Mouse (Mus musculus) liver, embryonic 16.5 days (tissue): ENCODE results near the gene Snrpe. TPM values are rescaled to one million over a fixed set of nuclear protein-coding genes. Genes with fewer than 3 reads are reported as not detected.

Experiments used
- ATAC-seq: fragments of 200-750 bp; cut with Nextera tagmentation; 2 replicates; pipeline ENCODE4 v1.8.0; 2017; ENCODE audit warnings: low read depth, mild to moderate bottlenecking, moderate number of reproducible peaks, moderate library complexity
- H3K27ac ChIP-seq: fragments of 300-500 bp; sonication (generic); 2 replicates; pipeline ENCODE4 v1.5.1; 2014; ENCODE audit warnings: mild to moderate bottlenecking, low read length
- H3K27me3 ChIP-seq: fragments of 300-500 bp; sonication (generic); 2 replicates; pipeline ENCODE4 v1.6.1; 2014; ENCODE audit warnings: low read depth, low read length, mixed read lengths; ENCODE audit not compliant: control insufficient read depth, insufficient read depth
- H3K36me3 ChIP-seq: fragments of 300-500 bp; sonication (generic); 2 replicates; pipeline ENCODE4 v1.6.1; 2014; ENCODE audit warnings: mild to moderate bottlenecking; ENCODE audit not compliant: control insufficient read depth, insufficient read depth
- H3K4me1 ChIP-seq: fragments of 300-500 bp; sonication (generic); 2 replicates; pipeline ENCODE4 v1.6.1; 2014; ENCODE audit warnings: low read depth, low read length, mixed read lengths; ENCODE audit not compliant: control insufficient read depth
- H3K4me2 ChIP-seq: fragments of 300-500 bp; sonication (generic); 2 replicates; pipeline ENCODE4 v1.6.1; 2014; ENCODE audit warnings: low read depth, low read length, mixed read lengths
- H3K4me3 ChIP-seq: fragments of 300-500 bp; sonication (generic); 2 replicates; pipeline ENCODE4 v1.5.1; 2014; ENCODE audit warnings: low read depth, mild to moderate bottlenecking, low read length
- H3K9ac ChIP-seq: fragments of 300-500 bp; sonication (generic); 2 replicates; pipeline ENCODE4 v1.6.1; 2014; ENCODE audit warnings: low read depth, low read length
- H3K9me3 ChIP-seq: fragments of 300-500 bp; sonication (generic); replicated peaks from 2 replicates; pipeline ENCODE4 v1.6.1; 2016; ENCODE audit warnings: low read length; ENCODE audit not compliant: control insufficient read depth
- WGBS: fragments of 180-500 bp; shearing (Covaris S2); extraction: QIAGEN DNeasy Blood & Tissue Kit; methylation state at CpG from one replicate; pipeline ENCODE4 v1.1.7; 2014; ENCODE audit not compliant: insufficient replicate concordance; 5-methylcytosine and 5-hydroxymethylcytosine counted together
- polyA plus RNA-seq: library from polyadenylated mRNA; unstranded; fragments of >200 nt; fragmentation: Nextera tagmentation; extraction: Ambion mirVana; gene quantifications from 2 replicates; pipeline ENCODE4 v1.2.1, GENCODE M21; 2015

The Snrpe gene
- polyA plus RNA-seq, 1 experiment from 2014 or later: 275 TPM

DNA sequence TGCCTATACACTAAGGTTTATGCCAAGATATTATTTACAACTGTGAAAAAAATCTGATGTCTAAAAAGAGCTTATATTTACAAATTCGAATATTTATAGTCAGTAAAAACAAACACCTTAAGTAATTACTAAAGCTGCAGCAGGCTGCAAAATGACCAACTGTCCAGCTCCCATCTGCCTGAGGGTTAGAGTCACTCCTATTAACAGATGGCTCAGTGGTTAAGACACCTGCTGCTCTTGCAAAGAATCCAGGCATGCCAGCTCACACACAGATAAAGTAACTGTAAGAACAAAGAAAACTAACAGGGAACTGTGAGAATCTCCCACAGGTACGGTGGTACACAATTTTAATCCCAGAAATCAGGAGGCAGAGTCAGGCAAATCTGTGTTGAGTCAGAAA lies 15.0 kb upstream of the Snrpe start:
- H3K27me3 ChIP-seq: no peaks in the 10 kb centered on the region
- no peak overlapping the region for H3K27ac ChIP-seq
- H3K4me2 ChIP-seq: no peak overlapping the region
- no peaks in the 10 kb centered on the region for H3K9me3 ChIP-seq
- H3K4me1 ChIP-seq: no peaks in the 10 kb centered on the region
- no peak for ATAC-seq
- no peak overlapping the region for H3K9ac ChIP-seq
- WGBS: 65% methylated on average over 2 of the region's 2 CpGs
- H3K36me3 ChIP-seq: peaks cover 61% of the 10 kb centered on the region
- no peak overlapping the region for H3K4me3 ChIP-seq

DNA sequence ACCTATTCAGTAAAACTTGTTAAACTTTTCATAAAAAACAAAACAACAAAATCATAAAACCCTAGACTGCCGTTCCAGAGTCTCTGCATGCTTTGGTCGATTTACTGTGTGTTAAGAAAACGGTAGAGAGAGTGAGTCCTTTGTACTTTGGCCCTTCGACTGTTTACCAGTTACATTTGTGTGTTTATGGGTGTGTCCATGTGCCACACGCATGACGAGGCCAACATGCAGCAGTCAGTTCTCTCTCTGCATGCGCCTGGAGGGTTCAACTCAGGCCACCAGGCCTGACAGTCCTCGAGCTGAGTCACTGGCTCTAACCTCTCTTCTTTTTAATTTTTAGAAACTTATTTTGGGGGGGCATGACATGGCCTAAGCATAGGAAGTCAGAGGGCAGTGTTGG lies 8.2 kb upstream of the Snrpe start:
- Histone ChIP-seq H3K4me1 (peaks cover 17% of the 10 kb centered on the region), H3K4me2 (no peak overlapping the region), H3K36me3 (peaks cover 19% of the 10 kb centered on the region), H3K9me3 (no peaks in the 10 kb centered on the region), H3K4me3 (no peak overlapping the region), H3K27me3 (no peaks in the 10 kb centered on the region), H3K27ac (no peak overlapping the region), H3K9ac (no peak overlapping the region)
- WGBS: 47% methylated on average over 8 of the region's 8 CpGs
- peak; percentile 86 for ATAC-seq

DNA sequence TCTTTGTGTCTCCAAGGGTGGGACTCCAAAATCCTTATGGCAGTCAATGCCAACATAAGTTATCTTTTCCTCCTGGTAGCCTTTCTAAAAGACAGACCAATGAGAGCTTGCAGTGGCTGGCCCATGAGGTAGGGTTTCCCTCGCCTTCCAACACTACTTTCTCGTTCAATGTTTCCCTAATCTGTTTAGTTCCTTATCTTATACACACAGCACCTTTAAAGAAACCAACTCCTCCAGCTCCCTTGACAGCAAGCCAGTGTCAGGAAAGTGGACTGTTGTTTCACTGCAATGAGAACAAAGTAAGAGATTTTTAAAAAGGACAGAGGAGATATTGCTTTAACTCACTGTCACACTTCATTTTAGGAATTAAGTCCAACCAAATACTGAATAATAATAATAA lies 7.8 kb upstream of the Snrpe start:
- WGBS: 15% methylated on average over 2 of the region's 2 CpGs
- Histone ChIP-seq H3K4me2 (no peak overlapping the region), H3K36me3 (peaks cover 15% of the 10 kb centered on the region), H3K4me3 (no peak overlapping the region), H3K4me1 (peaks cover 17% of the 10 kb centered on the region), H3K9ac (no peak overlapping the region), H3K27me3 (no peaks in the 10 kb centered on the region), H3K9me3 (no peaks in the 10 kb centered on the region), H3K27ac (peak overlapping the region; percentile 60)
- ATAC-seq: peak; percentile 50

DNA sequence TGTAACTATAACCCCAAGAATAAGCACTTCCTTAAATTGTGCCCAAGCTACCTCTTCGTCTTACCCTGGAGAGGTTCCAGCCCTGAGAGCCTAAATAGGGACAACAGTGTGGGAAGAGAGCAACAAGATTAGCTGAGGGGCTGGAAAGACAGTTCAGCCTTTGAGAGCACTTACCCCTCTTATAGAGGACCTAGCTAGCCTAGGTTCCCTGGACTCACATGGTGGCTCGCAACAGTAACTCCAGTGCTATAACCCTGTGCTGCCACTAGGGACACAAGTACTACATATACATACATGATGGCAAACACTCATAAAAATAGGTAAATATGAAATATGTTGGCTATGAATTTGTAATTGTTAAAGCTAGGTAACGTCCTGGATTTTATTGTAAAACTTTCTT lies 3.7 kb upstream of the Snrpe start:
- Histone ChIP-seq H3K9me3 (no peaks in the 10 kb centered on the region), H3K27me3 (no peaks in the 10 kb centered on the region), H3K4me3 (no peak overlapping the region), H3K9ac (no peak overlapping the region), H3K36me3 (no peaks in the 10 kb centered on the region), H3K4me1 (peaks cover 18% of the 10 kb centered on the region), H3K27ac (no peak overlapping the region), H3K4me2 (no peak overlapping the region)
- 62% methylated on average over 3 of the region's 3 CpGs for WGBS
- no peak for ATAC-seq

DNA sequence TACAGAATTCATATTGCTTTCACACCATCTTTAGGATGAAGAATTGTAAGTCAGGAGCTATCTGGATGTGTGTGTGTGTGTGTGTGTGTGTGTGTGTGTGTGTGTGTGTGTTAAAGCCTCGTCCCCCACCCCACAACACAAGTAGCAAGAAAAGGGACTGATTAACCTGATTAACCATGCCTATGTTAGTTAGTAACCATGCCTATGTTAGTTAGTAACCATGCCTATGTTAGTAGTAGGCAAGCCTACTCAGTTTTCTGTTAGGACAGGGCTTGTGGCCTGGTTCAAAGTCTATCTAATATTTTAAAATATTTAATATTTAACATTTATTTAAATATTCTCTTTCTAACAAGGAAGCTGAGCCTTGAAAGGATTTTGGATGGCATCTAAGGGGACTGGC lies 1.3 kb upstream of the Snrpe start:
- Histone ChIP-seq H3K27me3 (no peaks in the 10 kb centered on the region), H3K36me3 (peaks cover 18% of the 10 kb centered on the region), H3K27ac (no peak overlapping the region), H3K9me3 (no peaks in the 10 kb centered on the region), H3K4me3 (no peak overlapping the region), H3K4me1 (peaks cover 4% of the 10 kb centered on the region), H3K4me2 (no peak overlapping the region), H3K9ac (no peak overlapping the region)
- 67% methylated on average over 1 of the region's 1 CpGs for WGBS
- ATAC-seq: no peak

DNA sequence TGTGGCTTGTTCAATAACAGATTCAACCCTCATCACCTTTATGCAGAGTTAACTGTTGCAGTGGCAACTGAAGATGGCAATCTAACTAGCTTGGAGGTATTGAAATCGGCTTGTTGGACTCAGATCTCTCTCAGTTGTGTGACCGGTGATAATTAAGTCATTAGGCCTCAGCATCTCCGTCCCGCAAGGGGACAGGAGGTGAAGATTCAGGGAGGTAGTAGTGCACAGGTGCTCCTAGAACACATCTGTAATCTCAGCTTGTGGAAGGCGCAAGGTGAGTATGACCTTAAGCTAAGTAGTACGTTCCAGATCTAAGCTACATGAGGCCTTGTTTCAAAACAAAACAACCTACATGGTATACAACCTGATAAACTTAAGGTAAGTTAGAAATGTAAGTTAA lies 510 bp upstream of the Snrpe start:
- H3K9ac ChIP-seq: 0 out of 2 replicates have a peak overlapping the region, but pooled peaks have one; percentile 32
- 48% methylated on average over 6 of the region's 6 CpGs for WGBS

DNA sequence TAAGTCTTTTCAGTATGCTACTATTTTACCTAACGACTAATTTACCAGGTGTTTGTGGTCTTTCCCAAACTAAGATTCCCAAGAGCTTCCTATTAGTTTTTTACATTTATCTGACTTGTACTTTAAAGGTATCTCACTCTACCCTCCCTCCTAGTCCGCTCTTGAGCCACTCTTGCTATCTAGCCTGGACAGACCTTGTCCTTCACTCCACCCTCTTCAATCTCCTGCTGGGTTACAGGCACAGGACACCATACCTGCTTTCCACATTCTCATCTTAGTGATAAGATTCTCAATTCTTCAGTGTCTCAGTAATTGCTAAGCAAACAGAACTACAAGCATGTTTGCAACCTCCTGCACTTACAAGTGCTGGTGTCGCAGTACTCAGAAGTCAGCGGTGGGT lies 6.9 kb downstream of the Snrpe start:
- Histone ChIP-seq H3K9me3 (no peaks in the 10 kb centered on the region), H3K27ac (no peak overlapping the region), H3K4me1 (peaks cover 2% of the 10 kb centered on the region; the same call in 1 of the 2 replicates), H3K36me3 (peaks cover 60% of the 10 kb centered on the region), H3K4me3 (no peak overlapping the region), H3K4me2 (no peak overlapping the region), H3K27me3 (no peaks in the 10 kb centered on the region), H3K9ac (no peak overlapping the region)
- ATAC-seq: peak; percentile 63
- WGBS: 73% methylated on average over 4 of the region's 4 CpGs

More for the DNA sequence above, 510 bp upstream of the Snrpe start:
- peaks cover 4% of the 10 kb centered on the region for H3K4me1 ChIP-seq
- no peaks in the 10 kb centered on the region for H3K9me3 ChIP-seq
- H3K27ac ChIP-seq: no peak overlapping the region
- peak overlapping the region; percentile 45; the same call in 1 of the 2 replicates for H3K4me2 ChIP-seq
- ATAC-seq: no peak
- H3K4me3 ChIP-seq: peak overlapping the region; percentile 94
- H3K36me3 ChIP-seq: peaks cover 25% of the 10 kb centered on the region
- no peaks in the 10 kb centered on the region for H3K27me3 ChIP-seq

DNA sequence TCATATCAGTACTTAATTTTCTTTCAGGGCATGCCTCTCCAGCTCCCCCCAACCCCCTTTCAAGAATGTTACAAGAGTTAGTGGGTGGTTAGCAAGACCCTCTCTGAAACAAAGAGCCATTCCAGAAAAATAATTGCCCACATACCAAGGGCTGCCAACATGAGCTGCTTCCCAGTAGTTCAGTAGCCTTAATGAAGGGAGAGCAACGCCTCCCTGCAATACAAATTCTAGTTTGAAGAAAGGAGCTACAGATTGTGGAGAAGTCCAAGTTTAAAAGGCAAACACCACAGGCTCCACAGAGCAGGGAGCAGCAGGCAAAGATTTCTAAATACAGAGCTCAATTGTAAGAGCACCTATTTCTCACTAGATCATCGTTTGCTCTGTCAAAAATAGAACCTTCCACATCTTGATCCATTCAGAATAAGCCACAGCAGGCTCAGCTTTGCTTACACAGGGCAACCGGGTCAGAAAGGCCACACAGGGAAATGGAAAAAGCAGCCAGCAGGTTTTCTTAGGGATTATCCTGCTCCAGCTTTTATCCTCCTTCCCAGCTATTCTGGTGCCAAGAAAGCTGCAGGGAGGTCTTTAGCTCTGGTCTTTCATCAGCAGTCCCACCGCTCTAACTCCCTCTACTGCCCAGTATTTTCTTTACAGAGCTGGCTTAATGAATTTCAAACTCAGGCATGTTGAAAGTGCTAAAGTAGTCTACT lies 13.6 kb downstream of the Snrpe start:
- Histone ChIP-seq H3K4me2 (no peak overlapping the region), H3K27ac (no peak overlapping the region), H3K36me3 (0 out of 2 replicates have a peak, but pooled peaks cover 3% of the 10 kb centered on the region), H3K27me3 (no peaks in the 10 kb centered on the region), H3K9me3 (no peaks in the 10 kb centered on the region), H3K4me1 (no peaks in the 10 kb centered on the region), H3K4me3 (no peak overlapping the region), H3K9ac (no peak overlapping the region)
- ATAC-seq: no peak
- WGBS: 34% methylated on average over 4 of the region's 4 CpGs

DNA sequence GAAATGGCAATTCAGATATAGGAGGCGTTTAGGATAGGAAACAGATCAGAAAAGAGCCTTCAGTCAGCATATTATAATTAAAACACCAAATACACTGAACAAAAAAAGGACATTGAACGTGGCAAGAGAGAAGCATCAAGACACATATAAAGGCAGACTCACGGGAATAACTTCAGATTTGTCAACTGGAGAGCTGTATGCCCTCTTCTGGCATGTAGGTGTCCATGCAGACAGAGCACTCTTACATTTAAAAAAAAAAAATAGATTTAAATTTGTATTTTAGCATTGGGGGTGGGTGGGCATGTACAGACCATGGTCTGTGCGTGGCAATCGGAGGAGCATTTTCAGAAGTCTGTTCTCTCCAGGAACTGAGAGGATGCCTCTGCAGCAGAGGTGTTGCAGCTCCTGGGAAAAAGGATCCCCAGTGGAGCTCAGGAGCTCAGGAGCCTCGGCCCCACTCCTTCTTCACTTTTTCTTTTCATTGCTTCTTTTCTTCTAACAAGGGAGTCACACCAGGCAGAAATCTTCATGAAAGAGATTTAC lies 24.0 kb downstream of the Snrpe start:
- no peaks in the 10 kb centered on the region for H3K4me1 ChIP-seq
- no peaks in the 10 kb centered on the region for H3K36me3 ChIP-seq
- no peak overlapping the region for H3K27ac ChIP-seq
- no peak for ATAC-seq
- no peak overlapping the region for H3K4me2 ChIP-seq
- WGBS: 64% methylated on average over 6 of the region's 6 CpGs
- H3K9me3 ChIP-seq: no peaks in the 10 kb centered on the region
- no peaks in the 10 kb centered on the region for H3K27me3 ChIP-seq
- no peak overlapping the region for H3K9ac ChIP-seq
- no peak overlapping the region for H3K4me3 ChIP-seq
